Mouse (Mus musculus): ENCODE data around the gene Ptprn2.

- no peak for TF ChIP-seq CTCF (IDR thresholded peaks at IDR 0.05; ENCODE audit: low read depth, low read length)
- no peak for TF ChIP-seq POLR2AphosphoS5 (IDR thresholded peaks at IDR 0.05; ENCODE audit: insufficient replicate concordance, low read depth, low read length)
- TF ChIP-seq GATA1 (IDR thresholded peaks at IDR 0.05; ENCODE audit: borderline replicate concordance, low read length) = no peak
- no peak for TF ChIP-seq TAL1 (conservative IDR thresholded peaks at IDR 0.05; ENCODE audit: low read depth, low read length)
Measured at GRCm38 (mm10) chr12:116713096-116713495, 227.6 kb downstream of the Ptprn2 start.
